Mouse (Mus musculus) lung, postnatal 0 days (tissue): ENCODE measurements around the gene Svop. TPM values are rescaled to one million over a fixed set of nuclear protein-coding genes. Genes with fewer than 3 reads are reported as not detected.

ENCODE experiments used
- ATAC-seq: fragments of 200-750 bp; cut with Nextera tagmentation; 2 replicates; pipeline ENCODE4 v1.8.0; 2017; ENCODE audit warnings: moderate library complexity
- DNase-seq: peaks from one replicate; pipeline ENCODE4 v3.0.0-alpha.2; 2016; ENCODE audit warnings: low spot score
- H3K27ac ChIP-seq: fragments of 300-500 bp; sonication (generic); 2 replicates; pipeline ENCODE4 v1.5.1; 2014; ENCODE audit warnings: antibody characterized with exemption, mild to moderate bottlenecking, low read length, mixed read lengths
- H3K27me3 ChIP-seq: fragments of 300-500 bp; sonication (generic); replicated peaks from 2 replicates; pipeline ENCODE4 v1.6.1; 2014; ENCODE audit warnings: low read length, mixed read lengths; ENCODE audit not compliant: insufficient read depth
- H3K36me3 ChIP-seq: fragments of 300-500 bp; sonication (generic); 2 replicates; pipeline ENCODE4 v1.6.1; 2014; ENCODE audit warnings: low read length, mixed read lengths; ENCODE audit not compliant: insufficient read depth
- H3K4me1 ChIP-seq: fragments of 300-500 bp; sonication (generic); 2 replicates; pipeline ENCODE4 v1.6.1; 2014; ENCODE audit warnings: antibody characterized with exemption, low read depth, low read length, mixed read lengths; ENCODE audit not compliant: insufficient read depth
- H3K4me2 ChIP-seq: fragments of 300-500 bp; sonication (generic); replicated peaks from 2 replicates; pipeline ENCODE4 v1.6.1; 2014; ENCODE audit warnings: low read depth, mild to moderate bottlenecking, low read length, moderate library complexity, mixed read lengths
- H3K4me3 ChIP-seq: fragments of 300-500 bp; sonication (generic); 2 replicates; pipeline ENCODE4 v1.5.1; 2014; ENCODE audit warnings: low read depth, low read length
- H3K9ac ChIP-seq: fragments of 300-500 bp; sonication (generic); replicated peaks from 2 replicates; pipeline ENCODE4 v1.6.1; 2014; ENCODE audit warnings: low read depth, mild to moderate bottlenecking
- H3K9me3 ChIP-seq: fragments of 300-500 bp; sonication (generic); 2 replicates; pipeline ENCODE4 v1.6.1; 2016; ENCODE audit warnings: low read length, mixed read lengths
- CTCF ChIP-seq: IDR thresholded peaks from 2 replicates; pipeline ENCODE4 v1.5.1; 2016; ENCODE audit warnings: antibody characterized with exemption, mild to moderate bottlenecking
- EP300 ChIP-seq: IDR thresholded peaks from 2 replicates; pipeline ENCODE4 v1.6.1; 2016; ENCODE audit warnings: antibody characterized with exemption, mild to moderate bottlenecking, control low read depth
- WGBS: fragments of 180-500 bp; shearing (Covaris S2); extraction: QIAGEN DNeasy Blood & Tissue Kit; methylation state at CpG from one replicate; pipeline ENCODE4 v1.1.7; 2014; 5-methylcytosine and 5-hydroxymethylcytosine counted together
- polyA plus RNA-seq: library from polyadenylated mRNA; unstranded; fragments of >200 nt; fragmentation: Nextera tagmentation; extraction: Ambion mirVana; gene quantifications from 2 replicates; pipeline ENCODE4 v1.2.1, GENCODE M21; 2015

Gene Svop
- polyA plus RNA-seq, 1 experiment from 2014 or later: not detected

- WGBS: 64% methylated on average over 20 of the region's 20 CpGs
- H3K4me1 ChIP-seq: peaks cover 25% of the 10 kb centered on the region
- H3K36me3 ChIP-seq: no peaks in the 10 kb centered on the region
- no peak overlapping the region for H3K4me2 ChIP-seq
- H3K9me3 ChIP-seq: no peaks in the 10 kb centered on the region
- ATAC-seq (peak; percentile 11; the same call in 1 of the 2 replicates), DNase-seq (peak; percentile 78)
- H3K4me3 ChIP-seq: no peak overlapping the region
- H3K27ac ChIP-seq: no peak overlapping the region
- H3K27me3 ChIP-seq: no peaks in the 10 kb centered on the region
- no peak overlapping the region for H3K9ac ChIP-seq
- TF ChIP-seq EP300 (peak; percentile 53), CTCF (no peak)
Measured at GRCm38 (mm10) chr5:113989437-113990024, 101.8 kb downstream of the Svop start.

- no peak overlapping the region for H3K9ac ChIP-seq
- ATAC-seq: peak; percentile 59
- H3K4me3 ChIP-seq: no peak overlapping the region
- 32% methylated on average over 9 of the region's 9 CpGs for WGBS
- H3K4me2 ChIP-seq: no peak overlapping the region
- no peak for DNase-seq
- TF ChIP-seq CTCF (peak; percentile 24; the same call in 1 of the 2 replicates), EP300 (no peak)
- no peaks in the 10 kb centered on the region for H3K36me3 ChIP-seq
- H3K9me3 ChIP-seq: no peaks in the 10 kb centered on the region
- H3K4me1 ChIP-seq: peaks cover 10% of the 10 kb centered on the region
- H3K27ac ChIP-seq: peak overlapping the region; percentile 51
- no peaks in the 10 kb centered on the region for H3K27me3 ChIP-seq
Measured at GRCm38 (mm10) chr5:113986182-113986961, 105.0 kb downstream of the Svop start.

- H3K4me3 ChIP-seq: no peak overlapping the region
- DNase-seq (no peak), ATAC-seq (no peak)
- no peaks in the 10 kb centered on the region for H3K9me3 ChIP-seq
- H3K36me3 ChIP-seq: no peaks in the 10 kb centered on the region
- 62% methylated on average over 2 of the region's 2 CpGs for WGBS
- H3K4me2 ChIP-seq: no peak overlapping the region
- no peak for TF ChIP-seq EP300
- TF ChIP-seq CTCF: no peak
- H3K27ac ChIP-seq: no peak overlapping the region
- no peak overlapping the region for H3K9ac ChIP-seq
- no peaks in the 10 kb centered on the region for H3K27me3 ChIP-seq
- H3K4me1 ChIP-seq: peaks cover 10% of the 10 kb centered on the region
Measured at GRCm38 (mm10) chr5:113985737-113986136, 105.6 kb downstream of the Svop start.

GRCm38 (mm10) chr5:113984025-113984740 lies 107.2 kb downstream of the Svop start:
- WGBS: 61% methylated on average over 13 of the region's 13 CpGs
- Histone ChIP-seq H3K36me3 (no peaks in the 10 kb centered on the region), H3K4me3 (no peak overlapping the region), H3K9me3 (no peaks in the 10 kb centered on the region), H3K9ac (no peak overlapping the region), H3K27ac (no peak overlapping the region), H3K27me3 (no peaks in the 10 kb centered on the region), H3K4me2 (no peak overlapping the region), H3K4me1 (peaks cover 10% of the 10 kb centered on the region)
- ATAC-seq (no peak), DNase-seq (no peak)
- TF ChIP-seq EP300: no peak
- no peak for TF ChIP-seq CTCF

- Histone ChIP-seq H3K9me3 (no peaks in the 10 kb centered on the region), H3K27me3 (no peaks in the 10 kb centered on the region), H3K4me2 (no peak overlapping the region), H3K36me3 (no peaks in the 10 kb centered on the region), H3K9ac (no peak overlapping the region), H3K4me1 (peaks cover 10% of the 10 kb centered on the region), H3K27ac (0 out of 2 replicates have a peak overlapping the region, but pooled peaks have one; percentile 14), H3K4me3 (no peak overlapping the region)
- TF ChIP-seq EP300 (no peak), CTCF (no peak)
- DNase-seq: no peak
- WGBS: 60% methylated on average over 6 of the region's 6 CpGs
- ATAC-seq: no peak
Measured at GRCm38 (mm10) chr5:113983541-113983940, 107.8 kb downstream of the Svop start.

GRCm38 (mm10) chr5:113981843-113982242 lies 109.5 kb downstream of the Svop start:
- Histone ChIP-seq H3K36me3 (no peaks in the 10 kb centered on the region), H3K9me3 (no peaks in the 10 kb centered on the region), H3K4me1 (peaks cover 20% of the 10 kb centered on the region), H3K4me2 (no peak overlapping the region), H3K27ac (no peak overlapping the region), H3K4me3 (no peak overlapping the region), H3K9ac (no peak overlapping the region), H3K27me3 (no peaks in the 10 kb centered on the region)
- ATAC-seq (no peak), DNase-seq (no peak)
- 75% methylated on average over 8 of the region's 8 CpGs for whole genome bisulfite sequencing
- TF ChIP-seq EP300: no peak
- no peak for TF ChIP-seq CTCF
